Mouse (Mus musculus) MEL (cell line): ENCODE measurements around the gene 4930579G24Rik. TPM values are rescaled to one million over a fixed set of nuclear protein-coding genes. Genes with fewer than 3 reads are reported as not detected.

ENCODE experiments used
- DNase-seq: peaks from one replicate; pipeline ENCODE4 v3.0.0; 2011; ENCODE audit warnings: low read depth, low spot score
- H3K27ac ChIP-seq: 2 replicates; pipeline ENCODE4 v1.5.1; 2012; ENCODE audit warnings: low read depth, mild to moderate bottlenecking, control low read depth, low read length, moderate library complexity; ENCODE audit not compliant: control insufficient read depth
- H3K27me3 ChIP-seq, 2 experiments: fragments of 150-350 bp in 1 of 2; sonication (generic) in 1 of 2; 2 replicates each; pipeline ENCODE4 v1.6.1; 2012; ENCODE audit warnings: low read length in 2 of 2, mild to moderate bottlenecking in 2 of 2, improper control_type of control experiment in 1 of 2, moderate library complexity in 1 of 2; ENCODE audit not compliant: insufficient read depth in 2 of 2, control insufficient read depth in 1 of 2
- H3K36me3 ChIP-seq, 2 experiments: 2 replicates each; pipeline ENCODE4 v1.6.1; 2012 to 2014; ENCODE audit warnings: low read length in 2 of 2, improper control_type of control experiment in 1 of 2, inconsistent platforms in 1 of 2, mild to moderate bottlenecking in 1 of 2; ENCODE audit not compliant: insufficient read depth in 2 of 2, control insufficient read depth in 1 of 2
- H3K4me1 ChIP-seq, 2 experiments: fragments of 150-350 bp in 1 of 2; sonication (generic) in 1 of 2; 2 replicates each; pipeline ENCODE4 v1.6.1; 2012; ENCODE audit warnings: low read length in 2 of 2, improper control_type of control experiment in 1 of 2, mild to moderate bottlenecking in 1 of 2; ENCODE audit not compliant: insufficient read depth in 2 of 2, control insufficient read depth in 1 of 2
- H3K4me3 ChIP-seq, 2 experiments: fragments of 150-350 bp in 1 of 2; sonication (generic) in 1 of 2; 2 replicates each; pipeline ENCODE4 v1.5.1; 2012; ENCODE audit warnings: low read depth in 2 of 2, low read length in 2 of 2, mild to moderate bottlenecking in 2 of 2, moderate library complexity in 2 of 2, control low read depth in 1 of 2, improper control_type of control experiment in 1 of 2; ENCODE audit not compliant: control insufficient read depth in 1 of 2, insufficient read depth in 1 of 2
- H3K79me2 ChIP-seq: 2 replicates; pipeline ENCODE4 v1.6.1; 2012; ENCODE audit warnings: mild to moderate bottlenecking, low read length, moderate library complexity; ENCODE audit not compliant: control insufficient read depth, poor library complexity, insufficient read depth
- H3K9ac ChIP-seq: 2 replicates; pipeline ENCODE4 v1.6.1; 2012; ENCODE audit warnings: low read depth, mild to moderate bottlenecking, control low read depth, low read length, moderate library complexity; ENCODE audit not compliant: control insufficient read depth, poor library complexity, severe bottlenecking
- H3K9me3 ChIP-seq: fragments of 150-350 bp; sonication (generic); replicated peaks from 2 replicates; pipeline ENCODE4 v1.6.1; 2012; ENCODE audit warnings: mild to moderate bottlenecking, low read length, improper control_type of control experiment, moderate library complexity; ENCODE audit not compliant: insufficient read depth
- BHLHE40 ChIP-seq: IDR thresholded peaks from 2 replicates; pipeline ENCODE4 v1.6.1; 2012; ENCODE audit warnings: low read depth, mild to moderate bottlenecking, inconsistent platforms, low read length, improper control_type of control experiment, borderline replicate concordance
- CHD1 ChIP-seq: IDR thresholded peaks from 2 replicates; pipeline ENCODE4 v1.6.1; 2012; ENCODE audit warnings: low read depth, mild to moderate bottlenecking, inconsistent platforms, low read length, improper control_type of control experiment
- ELF1 ChIP-seq: IDR thresholded peaks from 2 replicates; pipeline ENCODE4 v1.6.1; 2014; ENCODE audit warnings: low read depth, mild to moderate bottlenecking, inconsistent platforms, low read length, improper control_type of control experiment, moderate library complexity
- EP300 ChIP-seq, 2 experiments: IDR thresholded peaks; 2 replicates each; pipeline ENCODE4 v1.6.1; 2011; ENCODE audit warnings: improper control_type of control experiment in 2 of 2, low read length in 2 of 2, low read depth in 1 of 2, mild to moderate bottlenecking in 1 of 2
- GABPA ChIP-seq: IDR thresholded peaks from 2 replicates; pipeline ENCODE4 v1.6.1; 2012; ENCODE audit warnings: low read depth, mild to moderate bottlenecking, inconsistent platforms, low read length, improper control_type of control experiment, moderate library complexity
- HCFC1 ChIP-seq: IDR thresholded peaks from 2 replicates; pipeline ENCODE4 v1.6.1; 2012; ENCODE audit warnings: low read depth, mild to moderate bottlenecking, inconsistent platforms, low read length, improper control_type of control experiment, moderate library complexity
- MAZ ChIP-seq: IDR thresholded peaks from 2 replicates; pipeline ENCODE4 v1.6.1; 2012; ENCODE audit warnings: low read depth, mild to moderate bottlenecking, inconsistent platforms, low read length, improper control_type of control experiment
- MXI1 ChIP-seq: IDR thresholded peaks from 2 replicates; pipeline ENCODE4 v1.6.1; 2011; ENCODE audit warnings: mild to moderate bottlenecking, low read depth, low read length, improper control_type of control experiment
- MYC ChIP-seq: IDR thresholded peaks from 2 replicates; pipeline ENCODE4 v1.6.1; 2011; ENCODE audit warnings: low read depth, mild to moderate bottlenecking, low read length, improper control_type of control experiment, moderate library complexity
- POLR2A ChIP-seq, 2 experiments: IDR thresholded peaks; 2 replicates each; pipeline ENCODE4 v1.6.1; 2011 to 2012; ENCODE audit warnings: low read length in 2 of 2, mild to moderate bottlenecking in 2 of 2, control low read depth in 1 of 2, improper control_type of control experiment in 1 of 2, low read depth in 1 of 2, moderate library complexity in 1 of 2; ENCODE audit not compliant: control insufficient read depth in 1 of 2, insufficient read depth in 1 of 2, poor library complexity in 1 of 2
- POLR2AphosphoS2 ChIP-seq: IDR thresholded peaks from 2 replicates; pipeline ENCODE4 v1.6.1; 2011; ENCODE audit warnings: low read length, improper control_type of control experiment
- POLR2AphosphoS5 ChIP-seq: IDR thresholded peaks from 2 replicates; pipeline ENCODE4 v1.6.1; 2012; ENCODE audit warnings: low read depth, borderline replicate concordance, mild to moderate bottlenecking, inconsistent platforms, low read length, moderate library complexity, mixed read lengths
- RCOR1 ChIP-seq: IDR thresholded peaks from 2 replicates; pipeline ENCODE4 v1.6.1; 2012; ENCODE audit warnings: low read depth, mild to moderate bottlenecking, inconsistent platforms, low read length, improper control_type of control experiment
- SIN3A ChIP-seq: IDR thresholded peaks from 2 replicates; pipeline ENCODE4 v1.6.1; 2012; ENCODE audit warnings: low read length, improper control_type of control experiment, inconsistent platforms
- TAL1 ChIP-seq: IDR thresholded peaks from 2 replicates; pipeline ENCODE4 v1.6.1; 2012; ENCODE audit warnings: mild to moderate bottlenecking, inconsistent platforms, low read length, moderate library complexity, mixed read lengths
- TCF12 ChIP-seq: IDR thresholded peaks from 2 replicates; pipeline ENCODE4 v1.6.1; 2014; ENCODE audit warnings: low read depth, mild to moderate bottlenecking, inconsistent platforms, low read length, improper control_type of control experiment, moderate library complexity
- USF2 ChIP-seq, 2 experiments: IDR thresholded peaks; 2 replicates each; pipeline ENCODE4 v1.6.1; 2011 to 2012; ENCODE audit warnings: improper control_type of control experiment in 2 of 2, low read length in 2 of 2, borderline replicate concordance in 1 of 2, inconsistent platforms in 1 of 2, low read depth in 1 of 2, mild to moderate bottlenecking in 1 of 2; ENCODE audit not compliant: insufficient read depth in 1 of 2
- ZMIZ1 ChIP-seq: IDR thresholded peaks from 2 replicates; pipeline ENCODE4 v1.6.1; 2012; ENCODE audit warnings: low read depth, mild to moderate bottlenecking, inconsistent platforms, low read length, improper control_type of control experiment, moderate library complexity
- polyA plus RNA-seq, 2 experiments: library from polyadenylated mRNA; stranded (reverse) in 1 of 2; unstranded in 1 of 2; fragments of >175 nt in 1 of 2; fragments of >200 nt in 1 of 2; gene quantifications; 2 replicates each; pipeline versions ENCODE4 v1.2.1 to v1.2.4; 2012; ENCODE audit warnings: low replicate concordance in 2 of 2, low read depth in 1 of 2; ENCODE audit not compliant: insufficient read length in 2 of 2, insufficient read depth in 1 of 2, missing spikeins in 1 of 2
- total RNA-seq: library from RNA; depleted of rRNA; stranded (reverse); fragments of 300-350 nt; gene quantifications from 2 replicates; pipeline ENCODE4 v1.2.3, GENCODE M21; 2012

Gene 4930579G24Rik
- total and polyA plus RNA-seq, 3 experiments: 8.5 to 10.7 TPM; not detected in 1

DNA sequence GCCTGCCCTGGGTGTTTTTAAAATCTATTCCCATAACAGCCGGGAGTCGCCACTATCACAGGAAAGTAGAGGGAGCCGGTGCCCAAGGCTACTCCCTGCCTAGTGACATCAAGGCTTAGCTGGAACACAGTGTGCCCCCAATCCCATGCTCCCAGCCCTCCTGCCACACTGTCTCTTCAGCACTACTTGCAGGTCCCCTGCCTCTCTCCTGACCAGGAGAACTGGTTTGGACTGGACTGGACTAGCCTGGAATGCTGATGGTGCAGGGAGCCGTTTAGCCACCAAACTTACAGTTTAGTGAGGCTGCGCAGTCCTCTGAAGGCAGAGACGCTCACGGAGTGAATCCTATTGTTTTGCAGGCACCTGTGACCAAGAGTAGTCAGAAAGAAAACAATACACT, 41.7 kb downstream of the 4930579G24Rik start:
- H3K4me3 ChIP-seq: no peak overlapping the region
- H3K36me3 ChIP-seq: no peaks in the 10 kb centered on the region
- no peak overlapping the region for H3K27ac ChIP-seq
- H3K4me1 ChIP-seq: no peaks in the 10 kb centered on the region
- no peaks in the 10 kb centered on the region for H3K79me2 ChIP-seq
- no peak for TF ChIP-seq MXI1
- no peak for TF ChIP-seq POLR2AphosphoS5
- no peak for TF ChIP-seq HCFC1
- TF ChIP-seq GABPA: no peak
- TF ChIP-seq POLR2AphosphoS2: no peak
- no peak for TF ChIP-seq POLR2A (IDR thresholded peaks at IDR 0.05; ENCODE audit: control insufficient read depth in 1 of 2, insufficient read depth in 1 of 2, low read depth in 1 of 2, low read length in 2 of 2, poor library complexity in 1 of 2)
- no peak for TF ChIP-seq ELF1
- no peak for TF ChIP-seq EP300 (IDR thresholded peaks at IDR 0.05; ENCODE audit: low read depth in 1 of 2, low read length in 2 of 2)
- TF ChIP-seq BHLHE40: no peak
- H3K27me3 ChIP-seq: peaks cover 0 to 2% of the 10 kb centered on the region in 2 experiments; a peak in 2 of 4 replicates
- no peak overlapping the region for H3K9ac ChIP-seq
- DNase-seq: no peak
- no peaks in the 10 kb centered on the region for H3K9me3 ChIP-seq

DNA sequence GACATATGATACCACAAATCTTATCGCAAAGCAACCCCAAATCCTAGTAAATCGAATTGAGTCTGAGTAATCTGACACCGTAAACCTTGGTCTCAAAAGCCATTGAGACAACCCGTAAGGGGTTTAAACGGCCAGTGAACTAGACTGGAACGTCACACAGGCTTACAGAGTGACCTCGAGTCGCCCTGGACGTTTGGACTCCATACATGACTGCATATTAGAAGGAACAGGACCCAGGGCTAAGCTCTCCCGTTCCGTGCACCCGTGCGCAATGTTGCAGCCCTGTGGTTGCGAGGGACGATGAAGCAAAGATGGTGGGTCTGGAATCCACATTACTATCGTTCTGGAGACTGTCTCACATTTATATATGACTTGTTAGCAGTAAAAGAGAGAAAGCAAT, 43.3 kb downstream of the 4930579G24Rik start:
- Histone ChIP-seq H3K36me3 (no peaks in the 10 kb centered on the region), H3K79me2 (no peaks in the 10 kb centered on the region), H3K27ac (no peak overlapping the region), H3K9me3 (no peaks in the 10 kb centered on the region), H3K27me3 (peaks cover 0 to 1% of the 10 kb centered on the region in 2 experiments; a peak in 2 of 4 replicates), H3K4me1 (no peaks in the 10 kb centered on the region), H3K4me3 (no peak overlapping the region), H3K9ac (no peak overlapping the region)
- DNase-seq: no peak
- TF ChIP-seq MAZ (no peak), CHD1 (no peak), RCOR1 (no peak), TAL1 (no peak), HCFC1 (no peak), ZMIZ1 (no peak), TCF12 (no peak), MYC (no peak), SIN3A (no peak), USF2 (IDR thresholded peaks at IDR 0.05; ENCODE audit: borderline replicate concordance in 1 of 2, insufficient read depth in 1 of 2, low read depth in 1 of 2, low read length in 2 of 2) (no peak)
